Mouse (Mus musculus) gastrocnemius, postnatal 4 days (tissue): ENCODE results near the gene Strada. TPM values are rescaled to one million over a fixed set of nuclear protein-coding genes. Genes with fewer than 3 reads are reported as not detected.
"Not testable (repeated sequence)": the region's sequence is repeated elsewhere in the genome, so short reads cannot be mapped to it uniquely, and the experiment has no call there.

Experiments used
- DNase-seq, 2 experiments: peaks; one replicate each; pipeline ENCODE4 v3.0.0; 2021 to 2022; ENCODE audit warnings: low spot score in 2 of 2, mixed read lengths in 2 of 2
- long read RNA-seq, 2 experiments: library from polyadenylated mRNA; stranded (forward); transcript quantifications; one replicate each; pipeline ENCODE4 v2.0.0; 2021
- total RNA-seq, 2 experiments: library from RNA; stranded (reverse); gene quantifications; 2 replicates each; pipeline ENCODE4 v1.2.3; 2021

The Strada gene
- total RNA-seq = 10 to 100 TPM; 26.4 to 32.3 TPM
- long read RNA-seq, experiment 1, transcript Strada-202 (11 exons, 1,517 nt) = major isoform, 6 of 22 reads
- long read RNA-seq, experiment 1, partial matches to known transcripts = 1 of 22 reads
- long read RNA-seq, experiment 1, other reads (novel, unspliced or antisense) = 14 of 22 reads
- long read RNA-seq, experiment 2, transcript Strada-202 (11 exons, 1,517 nt) = major isoform, 9 of 46 reads
- long read RNA-seq, experiment 2, partial matches to known transcripts = 1 of 46 reads
- long read RNA-seq, experiment 2, other reads (novel, unspliced or antisense) = 32 of 46 reads

GRCm38 (mm10) chr11:106202123-106202465 lies at the start of gene Strada:
Gene Strada, minus strand, starts transcription at chr11:106202168.
- DNase-seq = no peak

GRCm38 (mm10) chr11:106249326-106249725 lies 47.4 kb upstream of the Strada start:
- DNase-seq = no peak

DNA sequence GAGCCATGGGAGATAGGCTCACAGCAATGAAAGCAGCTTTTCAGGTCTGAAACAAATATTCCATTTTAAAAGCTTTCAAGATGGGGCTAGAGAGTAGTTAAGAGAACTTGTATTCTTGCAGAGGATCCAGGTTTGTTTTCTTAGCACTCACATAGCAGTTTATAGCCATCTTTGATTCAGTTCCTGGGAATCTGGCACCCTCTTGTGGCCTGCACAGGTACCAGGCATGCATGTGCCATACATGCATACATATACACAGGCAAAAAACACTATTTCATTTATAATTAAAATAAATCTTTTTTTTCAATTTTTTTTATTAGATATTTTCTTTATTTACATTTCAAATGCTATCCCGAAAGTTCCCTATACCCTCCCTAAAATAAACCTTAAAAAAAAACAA lies 44.9 kb upstream of the Strada start:
- DNase-seq = no peak

GRCm38 (mm10) chr11:106233978-106234377 lies 32.0 kb upstream of the Strada start:
- DNase-seq = not testable (repeated sequence)

DNA sequence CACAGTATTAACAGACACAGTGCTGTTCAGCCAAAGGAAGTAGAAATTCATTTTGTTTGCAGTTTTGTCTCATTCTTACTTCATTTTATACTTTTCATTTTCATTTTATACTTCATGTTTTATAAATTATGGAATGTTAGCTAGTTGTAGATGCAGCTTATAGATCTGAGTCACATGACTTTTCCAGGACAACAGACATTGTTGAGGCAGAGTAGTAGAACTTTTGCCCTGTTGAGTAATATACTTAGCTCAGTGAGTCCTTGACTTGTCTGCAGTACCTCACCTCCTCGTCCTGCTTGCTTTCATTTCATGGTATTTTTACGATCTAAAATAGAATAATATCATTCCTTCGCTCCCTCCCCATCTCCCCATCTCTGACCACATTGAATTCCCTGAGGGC lies 18.6 kb upstream of the Strada start:
- no peak for DNase-seq

- peak; percentile 82 to 92 for DNase-seq
These were observed 14.9 kb upstream of the Strada start, which contains the start of gene Ddx42 for GRCm38 (mm10) chr11:106216730-106217490. Gene Ddx42, plus strand, starts transcription at chr11:106216926.

GRCm38 (mm10) chr11:106215927-106216729 lies 14.2 kb upstream of the Strada start, which contains the start of gene Ccdc47:
Gene Ccdc47, minus strand, starts transcription at chr11:106216344.
- peak; percentile 86 to 94 for DNase-seq

- no peak for DNase-seq
These were observed 13.5 kb upstream of the Strada start for GRCm38 (mm10) chr11:106215450-106215859.

- no peak for DNase-seq
These were observed 12.9 kb upstream of the Strada start for GRCm38 (mm10) chr11:106214856-106215255.

DNA sequence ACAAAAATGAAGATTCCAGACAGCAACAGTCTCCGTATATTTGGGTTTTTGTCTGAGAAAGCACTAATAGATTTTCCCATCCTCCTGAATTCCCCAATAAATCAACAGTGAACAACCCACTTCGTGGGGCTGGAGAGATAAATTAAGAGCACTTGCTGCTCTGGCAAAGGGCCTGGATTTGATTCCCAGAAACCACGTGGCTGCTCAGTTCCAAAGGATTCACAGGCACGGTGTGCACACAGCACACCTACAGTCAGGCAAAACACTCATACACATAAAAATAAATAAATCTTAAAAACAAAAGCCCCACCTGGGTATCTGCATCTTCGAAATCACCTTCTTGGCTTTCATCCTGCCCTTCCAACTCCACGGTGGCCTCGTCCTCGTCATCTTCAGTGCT lies 10.8 kb upstream of the Strada start:
- no peak for DNase-seq

DNA sequence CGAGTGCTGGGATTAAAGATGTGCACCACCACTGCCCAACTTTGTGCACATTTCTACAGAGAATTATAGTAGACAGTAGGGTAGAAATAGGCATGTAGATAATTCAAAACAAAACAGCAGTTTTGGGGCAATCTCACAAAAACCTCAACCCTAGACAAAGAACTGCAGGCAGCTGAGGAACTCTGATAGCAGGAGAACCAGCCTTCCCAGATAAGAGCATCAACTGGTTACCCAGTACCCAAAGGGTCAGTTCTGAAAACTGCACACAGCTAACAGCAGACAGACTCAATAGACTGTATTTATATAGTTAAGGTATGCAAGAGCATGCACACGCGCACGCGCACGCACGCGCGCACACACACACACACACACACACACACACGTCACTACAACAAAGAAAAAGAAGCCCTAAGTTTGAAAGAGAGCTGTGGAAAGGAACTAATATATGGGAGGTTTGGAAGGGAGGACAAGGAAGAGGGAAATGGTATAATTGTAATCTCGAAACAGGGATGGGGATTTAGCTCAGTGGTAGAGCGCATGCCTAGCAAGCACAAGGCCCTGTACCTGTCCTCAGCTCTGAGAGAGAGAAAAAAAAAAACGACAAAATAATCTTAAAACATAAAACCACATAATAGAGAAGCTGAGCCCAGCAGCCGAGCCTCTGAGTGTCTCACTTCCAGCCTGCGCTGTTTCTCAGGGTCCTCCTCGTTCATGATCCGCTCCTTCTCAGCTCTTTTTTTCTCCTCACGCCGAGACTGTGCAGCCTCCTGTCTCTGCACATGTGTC lies 438 bp downstream of the Strada start:
- DNase-seq = no peak

DNA sequence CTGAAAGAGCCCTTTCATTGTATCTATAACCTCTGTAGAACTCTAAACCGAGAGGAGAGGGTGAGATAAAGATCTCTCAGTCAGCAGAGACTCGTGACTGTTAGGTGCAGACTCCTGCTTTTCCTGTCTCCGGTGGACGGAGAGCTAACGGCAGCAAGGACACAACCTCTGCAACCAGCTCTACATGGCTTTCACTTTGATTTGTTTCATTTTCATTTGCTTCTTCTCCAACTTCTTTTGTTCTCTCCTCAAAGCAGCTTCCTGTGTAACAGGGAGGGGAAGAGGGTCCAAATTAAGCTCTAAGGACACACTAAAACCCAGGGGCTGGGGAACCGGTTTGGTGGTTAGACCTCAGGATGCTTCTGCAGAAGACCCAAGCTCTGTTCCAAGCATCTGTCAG lies 1.2 kb downstream of the Strada start:
- no peak for DNase-seq

GRCm38 (mm10) chr11:106199997-106200396 lies 2.0 kb downstream of the Strada start:
- not testable (repeated sequence) for DNase-seq

GRCm38 (mm10) chr11:106198277-106198676 lies 3.7 kb downstream of the Strada start:
- no peak for DNase-seq

- DNase-seq = no peak
These were observed 6.6 kb downstream of the Strada start for GRCm38 (mm10) chr11:106195341-106195740.

DNA sequence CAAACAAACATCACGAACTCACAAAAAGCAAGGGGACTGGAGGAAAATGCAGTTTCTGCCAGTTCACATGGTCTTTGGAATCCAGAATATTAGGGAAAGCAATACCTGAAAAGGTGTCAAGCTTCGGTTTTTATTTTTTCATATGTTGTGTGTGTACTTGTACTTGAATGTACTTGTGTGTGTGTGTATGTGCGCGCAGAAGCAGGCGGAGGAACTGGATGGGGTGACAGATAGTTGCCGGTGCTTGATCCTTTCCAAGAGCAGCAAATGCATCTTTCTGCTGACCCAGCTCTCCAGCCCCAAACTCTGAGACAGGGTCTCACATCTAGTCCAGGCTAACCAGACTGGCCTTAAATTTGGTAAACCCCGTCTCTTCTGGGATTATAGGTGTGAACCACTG lies 7.1 kb downstream of the Strada start:
- DNase-seq = no peak

- no peak for DNase-seq
These were observed 7.8 kb downstream of the Strada start for GRCm38 (mm10) chr11:106194155-106194541.

DNA sequence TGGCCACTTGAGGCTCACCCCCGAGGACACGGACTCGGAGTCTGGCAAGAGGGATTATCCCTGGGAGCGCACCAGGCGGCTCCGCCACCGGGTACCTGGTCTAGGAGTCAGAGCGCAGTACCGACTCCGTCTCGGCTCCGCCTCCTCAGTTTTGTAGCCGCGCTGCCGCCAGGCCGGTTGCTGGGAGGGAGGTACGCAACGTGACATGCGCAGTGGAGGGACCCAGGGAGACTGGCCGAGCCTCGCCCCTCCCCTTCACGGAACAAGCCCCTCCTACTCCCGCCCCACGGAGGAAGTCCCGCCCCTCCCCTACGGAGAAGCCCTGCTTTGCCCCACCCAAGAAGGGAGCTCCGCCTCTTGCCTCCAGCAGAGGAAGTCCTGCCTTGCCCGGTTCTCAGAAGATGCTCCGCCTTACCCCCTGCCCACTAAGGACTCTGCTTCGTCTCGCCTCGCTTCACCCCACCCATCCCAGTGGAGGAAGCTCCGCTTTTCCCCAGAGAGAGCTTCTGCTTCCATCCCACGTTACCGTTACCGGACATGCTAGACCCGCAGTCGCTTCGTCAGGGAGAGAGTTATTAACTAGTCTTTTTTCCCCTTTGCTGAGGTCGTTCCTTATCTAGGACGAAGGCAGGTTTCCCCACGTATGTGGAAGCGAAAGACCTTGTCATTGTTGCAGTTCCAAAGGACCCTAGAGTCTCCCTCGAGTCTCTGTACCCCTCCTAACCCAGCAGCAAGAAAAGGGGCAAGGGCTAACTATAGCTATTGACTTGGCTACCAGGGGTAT lies 8.4 kb downstream of the Strada start:
- DNase-seq = peak; percentile 95 to 97

DNA sequence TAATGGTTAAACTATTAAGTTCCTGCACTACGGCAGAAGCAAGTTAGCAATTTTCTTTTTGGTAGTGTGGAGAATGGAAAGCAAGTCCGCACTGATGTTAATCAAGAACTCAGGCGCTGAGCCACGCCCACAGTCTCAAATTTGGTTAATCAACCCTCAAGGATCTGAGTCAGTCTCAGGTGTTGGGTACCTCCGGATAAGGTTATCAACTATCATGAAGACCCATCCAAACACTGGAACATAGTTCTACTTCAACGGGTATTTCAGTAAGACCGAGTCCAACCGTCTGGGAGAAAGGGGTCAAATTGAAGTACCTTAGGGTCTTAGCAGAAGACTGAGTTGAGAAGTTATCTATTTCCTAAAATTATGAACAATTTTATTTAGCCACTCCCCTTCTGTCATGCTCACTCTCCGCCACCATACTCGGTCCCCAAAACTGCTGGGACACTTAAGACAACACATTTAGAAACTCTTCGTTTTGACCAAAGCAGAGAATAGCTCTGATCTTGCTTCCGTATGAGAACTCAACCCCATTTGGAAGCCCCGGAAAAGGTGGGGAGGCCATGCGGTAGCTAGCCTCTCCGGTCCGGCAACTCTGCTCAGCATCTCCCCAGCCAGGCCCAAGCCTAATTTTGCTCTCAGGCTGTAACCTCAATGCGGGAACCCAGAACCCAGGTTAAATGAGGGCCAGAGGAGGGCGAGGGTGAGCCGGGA lies 9.2 kb downstream of the Strada start:
- DNase-seq = no peak
